Mouse (Mus musculus): ENCODE measurements at regions not wholly inside any gene's neighbourhood (a gene's known extent, or its start where the extent isn't known, plus 50 kb on each side); places are given as distances from the start of the nearest gene placed in this dataset.

GRCm38 (mm10) chr2:145003509-145003908 is 164.0 kb upstream of the Slc24a3 start:
- no peak for DNase-seq

GRCm38 (mm10) chr2:145010674-145011073 is 156.9 kb upstream of the Slc24a3 start:
- DNase-seq = no peak

DNA sequence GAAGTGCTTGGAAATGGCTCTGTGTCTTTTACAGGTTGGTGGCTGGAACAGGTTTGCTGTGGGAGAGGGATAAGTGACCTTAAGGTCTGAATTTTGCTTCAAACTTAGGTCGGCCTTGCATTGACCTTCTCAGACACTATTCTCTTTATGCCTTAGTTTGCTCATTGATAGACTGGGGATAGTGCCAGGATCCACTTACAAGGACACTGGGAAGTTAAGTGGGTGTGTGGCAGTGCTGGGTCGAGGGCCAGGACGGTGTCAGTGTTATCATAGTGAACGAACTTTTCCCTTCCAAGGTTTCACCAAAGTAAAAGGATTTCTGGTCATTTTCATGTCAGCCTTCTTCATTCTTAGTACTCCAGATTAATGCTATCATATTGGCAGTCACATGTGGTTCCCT is 156.3 kb upstream of the Slc24a3 start:
- DNase-seq = no peak

- no peak for DNase-seq
These were observed 151.6 kb upstream of the Slc24a3 start for GRCm38 (mm10) chr2:145015951-145016350.

DNA sequence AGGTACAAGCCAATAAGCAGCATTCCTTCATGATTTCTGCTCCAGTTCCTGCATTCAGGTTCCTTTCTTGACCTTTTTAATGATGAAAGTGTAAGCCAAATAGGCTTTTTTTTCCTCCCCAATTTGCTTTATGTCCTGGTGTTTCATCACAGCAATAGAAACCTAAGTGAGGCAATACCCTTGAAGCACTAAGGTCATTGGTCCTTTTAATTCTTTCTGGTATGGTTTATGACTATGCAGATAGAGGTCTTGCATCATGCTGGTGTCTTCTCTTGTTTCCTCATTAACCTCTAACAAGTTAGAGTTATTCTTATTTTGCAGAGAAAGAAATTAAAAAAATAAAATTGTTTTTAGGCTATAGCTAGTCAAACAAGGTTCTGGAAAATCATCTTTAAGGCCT is 150.6 kb upstream of the Slc24a3 start:
- no peak for DNase-seq

- DNase-seq = no peak
These were observed 149.9 kb upstream of the Slc24a3 start for GRCm38 (mm10) chr2:145017625-145018167.

- no peak for DNase-seq
These were observed 119.8 kb upstream of the Slc24a3 start for GRCm38 (mm10) chr2:145047743-145048142.

- DNase-seq = no peak
These were observed 117.7 kb upstream of the Slc24a3 start for GRCm38 (mm10) chr2:145049655-145050376.

DNA sequence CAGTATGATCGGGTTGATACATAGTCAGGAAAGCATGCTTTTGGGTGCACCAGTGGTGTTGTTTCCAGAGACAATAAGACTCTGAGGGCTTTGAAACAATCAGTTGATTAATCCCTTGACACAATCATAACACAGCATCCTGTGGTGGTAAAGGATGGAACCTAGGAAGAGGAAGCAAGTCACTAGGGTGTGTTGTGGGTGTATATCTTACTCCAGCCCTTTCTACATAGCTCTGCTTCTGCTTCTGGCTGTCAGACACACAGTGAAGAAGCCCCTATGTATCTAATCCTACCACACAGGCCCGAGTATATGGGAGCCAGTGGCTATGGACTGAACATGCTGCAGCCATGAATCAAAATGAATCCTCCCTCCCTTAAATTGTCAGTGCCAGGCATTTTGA is 115.1 kb upstream of the Slc24a3 start:
- no peak for DNase-seq

DNA sequence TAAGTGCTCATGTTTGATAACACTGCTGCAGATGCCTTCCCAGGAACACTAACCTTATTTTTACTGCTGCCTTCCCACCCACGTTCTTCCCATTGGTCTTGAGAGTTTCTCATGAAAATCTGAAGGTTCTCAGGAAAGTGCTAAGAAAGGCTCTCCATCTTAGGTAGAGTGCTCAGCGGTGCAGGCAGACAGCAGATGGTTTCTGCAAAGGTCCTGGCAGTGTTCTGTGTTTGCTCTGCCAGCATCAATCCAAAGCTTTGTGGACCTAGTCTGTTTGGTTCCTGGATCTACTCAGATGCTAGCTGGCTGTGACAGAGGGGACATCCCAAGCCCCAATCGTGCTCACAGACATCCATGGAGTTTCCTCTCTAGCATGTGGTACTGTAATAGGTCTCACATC is 111.3 kb upstream of the Slc24a3 start:
- DNase-seq = no peak

DNA sequence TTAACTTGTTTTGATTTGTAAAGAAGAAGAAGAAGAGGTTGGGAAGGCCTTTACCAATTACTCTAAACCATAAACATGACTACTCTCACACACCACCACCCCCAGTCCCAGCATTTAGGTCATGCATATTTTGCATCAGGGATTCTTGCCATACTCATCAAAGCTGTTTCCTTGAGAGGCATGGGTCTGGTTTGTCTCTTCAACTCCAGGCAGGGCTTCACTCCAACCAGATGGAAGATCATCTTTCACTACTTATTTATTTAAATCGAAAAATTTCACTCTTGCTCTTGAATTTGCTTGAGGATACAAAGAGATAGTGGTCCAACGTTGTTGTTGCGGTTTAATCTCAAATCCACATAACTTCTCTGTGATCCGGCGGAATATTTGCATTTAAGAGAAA is 110.8 kb upstream of the Slc24a3 start:
- no peak for DNase-seq

DNA sequence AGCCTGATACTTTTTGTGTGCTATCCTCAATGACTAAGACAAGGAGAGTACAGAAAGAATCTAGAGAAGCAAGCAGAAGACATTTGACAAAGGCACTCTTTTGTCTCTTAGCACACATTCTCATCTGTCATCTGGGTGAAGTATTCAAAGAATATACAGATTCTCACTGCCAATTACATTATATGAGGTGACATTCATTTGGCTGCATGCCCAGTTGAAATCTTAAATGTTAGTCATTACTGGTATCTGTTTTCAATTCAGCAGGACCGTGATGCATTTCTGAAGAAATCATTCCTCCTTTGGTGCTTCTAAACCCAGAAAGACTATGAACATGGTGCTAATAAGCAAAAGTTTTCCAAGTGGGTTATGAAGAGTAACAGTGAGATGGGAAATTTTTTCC is 97.6 kb upstream of the Slc24a3 start:
- no peak for DNase-seq

GRCm38 (mm10) chr2:145081926-145082325 is 85.6 kb upstream of the Slc24a3 start:
- DNase-seq = peak; percentile 7 to 11

DNA sequence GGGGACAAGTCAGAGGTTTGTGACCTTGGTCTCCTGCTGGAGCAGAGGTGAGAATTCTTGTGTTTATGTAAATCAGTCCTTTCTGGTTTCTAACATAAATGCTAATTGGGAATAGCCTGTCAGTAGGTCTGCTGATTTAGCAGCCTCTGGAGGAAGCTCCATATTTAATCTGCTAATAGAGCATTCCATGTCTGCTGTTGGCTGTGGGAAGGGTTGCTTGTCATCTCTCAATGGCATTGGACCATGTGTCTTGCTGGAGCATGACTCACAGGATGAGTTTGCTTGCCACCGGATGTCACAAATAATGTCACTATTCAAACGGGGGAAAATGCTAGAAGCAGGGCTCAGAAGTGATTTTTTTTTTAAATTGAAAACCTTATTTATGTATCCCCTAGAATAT is 82.9 kb upstream of the Slc24a3 start:
- DNase-seq = peak in 1 of 2 experiments; percentile 5

DNA sequence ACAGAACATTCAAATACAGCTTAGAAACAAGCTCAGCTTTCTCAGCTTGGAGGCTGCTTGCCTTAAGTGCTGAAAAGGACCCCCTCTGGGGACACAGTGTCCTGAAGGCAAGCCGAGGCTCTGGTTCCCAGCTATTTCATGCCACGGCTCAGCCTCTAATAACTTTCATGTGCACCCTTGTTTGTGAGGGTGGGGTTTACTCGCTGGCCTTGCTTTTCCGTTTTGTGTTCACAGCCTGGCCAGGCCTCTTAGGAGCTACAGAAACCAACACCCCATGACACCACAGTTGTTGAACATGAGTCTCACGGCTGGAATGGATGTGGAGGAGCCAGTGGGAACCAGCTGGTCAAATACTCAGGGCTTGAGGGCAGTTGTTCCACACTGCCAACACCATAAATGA is 81.4 kb upstream of the Slc24a3 start:
- DNase-seq = no peak

GRCm38 (mm10) chr2:145103295-145103694 is 64.3 kb upstream of the Slc24a3 start:
- no peak for DNase-seq

DNA sequence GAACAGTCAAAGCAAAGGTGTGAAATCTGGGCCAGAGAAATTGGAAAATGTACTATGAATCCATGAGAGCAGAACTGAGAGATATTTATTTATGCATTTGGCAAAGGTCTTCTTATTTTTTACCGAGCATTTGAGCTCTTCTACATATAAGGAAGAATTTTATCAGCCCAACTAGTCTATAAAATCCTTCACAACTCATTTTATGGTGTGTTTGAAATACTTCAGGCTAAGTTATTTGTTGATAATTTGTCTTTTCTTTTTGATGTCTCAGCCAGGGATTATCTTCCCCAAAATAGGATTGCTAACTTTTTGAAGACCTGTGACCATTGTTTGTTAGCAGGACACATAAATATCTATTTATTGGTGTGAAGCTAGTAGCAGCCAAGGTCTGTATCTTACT is 55.9 kb upstream of the Slc24a3 start:
- DNase-seq = no peak

DNA sequence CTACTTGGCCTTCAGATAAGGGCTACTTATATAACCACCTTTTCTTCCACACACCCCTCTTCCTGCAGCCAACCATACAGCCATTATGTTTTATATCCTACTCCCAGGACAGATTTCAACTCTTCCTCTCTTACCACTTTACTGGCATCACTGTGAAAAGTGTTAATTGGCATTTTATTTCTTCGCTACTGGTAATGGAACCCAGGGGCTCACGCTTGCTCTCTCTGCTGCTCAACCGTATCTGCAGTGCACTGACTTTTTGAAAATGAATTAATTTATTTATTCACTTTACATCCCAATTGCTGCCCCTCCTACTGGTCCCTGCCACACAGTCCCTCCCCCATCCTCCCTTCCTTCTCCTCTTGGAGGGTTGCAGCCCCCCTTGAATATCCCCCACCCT is 52.5 kb upstream of the Slc24a3 start:
- no peak for DNase-seq

Data from kidney, adult 8-10 months (tissue).